Mouse (Mus musculus) left cerebral cortex, postnatal 10 days (tissue): ENCODE results near the gene Hspb2. TPM values are rescaled to one million over a fixed set of nuclear protein-coding genes. Genes with fewer than 3 reads are reported as not detected.
A peak's percentile ranks its signal among the peaks of the same experiment; 100 is the strongest.

Source experiments
- DNase-seq, 2 experiments: peaks; one replicate each; pipeline ENCODE4 v3.0.0; 2021 to 2022; ENCODE audit warnings: low spot score in 2 of 2, mixed read lengths in 1 of 2; ENCODE audit errors: extremely low spot score in 1 of 2
- intact Hi-C: fragments of 180-260 bp; cut with DNase I; formaldehyde crosslinking; loops from one replicate; pipeline ENCODE4 v1.15.1; 2025
- total RNA-seq, 2 experiments: library from RNA; stranded (reverse); gene quantifications; 2 replicates each; pipeline ENCODE4 v1.2.3; 2021

Gene Hspb2
- total RNA-seq, 2 experiments from 2014 or later, result 1.7 to 2.2 TPM

GRCm38 (mm10) chr9:50724147-50724546 lies 28.0 kb downstream of the Hspb2 start:
- intact Hi-C loops, result no loop called here
- DNase-seq, result no peak

- intact Hi-C loops, result no loop called here
- DNase-seq, result peak; percentile 71 to 83
Observed at GRCm38 (mm10) chr9:50723406-50723805, 28.7 kb downstream of the Hspb2 start.

- intact Hi-C loops, result no loop called here
- DNase-seq, result peak in 1 of 2 experiments; percentile 42
Observed at GRCm38 (mm10) chr9:50722451-50722911, 29.7 kb downstream of the Hspb2 start.

- intact Hi-C loops, result no loop called here
Observed at GRCm38 (mm10) chr9:50721061-50721460, 31.1 kb downstream of the Hspb2 start.

GRCm38 (mm10) chr9:50718878-50719277 lies 33.3 kb downstream of the Hspb2 start:
- intact Hi-C loops, result no loop called here

More at GRCm38 (mm10) chr9:50721061-50721460, 31.1 kb downstream of the Hspb2 start:
- peak in 1 of 2 experiments; percentile 83 for DNase-seq

GRCm38 (mm10) chr9:50714188-50714587 lies 38.0 kb downstream of the Hspb2 start:
- intact Hi-C loops, result no loop called here

More at GRCm38 (mm10) chr9:50718878-50719277, 33.3 kb downstream of the Hspb2 start:
- DNase-seq, result no peak

GRCm38 (mm10) chr9:50711337-50711736 lies 40.8 kb downstream of the Hspb2 start:
- intact Hi-C loops, result no loop called here
- DNase-seq, result no peak

More at GRCm38 (mm10) chr9:50714188-50714587, 38.0 kb downstream of the Hspb2 start:
- no peak for DNase-seq

- no peak for DNase-seq
- intact Hi-C loops, result no loop called here
Observed at GRCm38 (mm10) chr9:50709108-50709507, 43.0 kb downstream of the Hspb2 start.

GRCm38 (mm10) chr9:50704907-50705306 lies 47.2 kb downstream of the Hspb2 start:
- intact Hi-C loops, result no loop called here
- DNase-seq, result no peak

Other genes starting within 250 kb of the Hspb2 start
- gene Pts, start 223.6 kb downstream of the Hspb2 start, total RNA-seq, result 10 to 100 TPM; 46.7 to 48.0 TPM
- 10 to 100 TPM; 18.5 to 19.1 TPM for gene Il18, start 197.5 kb downstream of the Hspb2 start, total RNA-seq
- gene Bco2, start 197.2 kb downstream of the Hspb2 start, total RNA-seq, result 1 to 10 TPM; 1.6 to 1.8 TPM
- not detected for gene Tex12, start 191.0 kb downstream of the Hspb2 start, total RNA-seq
- 100 to 1,000 TPM; 145 to 154 TPM for gene Sdhd, start 148.5 kb downstream of the Hspb2 start, total RNA-seq
- 100 to 1,000 TPM; 215 to 230 TPM for gene Timm8b, start 148.4 kb downstream of the Hspb2 start, total RNA-seq
- 1 to 10 TPM; 1.4 to 2.1 TPM for gene Pih1d2, start 135.0 kb downstream of the Hspb2 start, total RNA-seq
- 10 to 100 TPM; 28.9 to 30.3 TPM for gene Nkapd1, start 134.9 kb downstream of the Hspb2 start, total RNA-seq
- gene Dlat, start 92.6 kb downstream of the Hspb2 start, total RNA-seq, result 100 to 1,000 TPM; 121 to 129 TPM
- gene Dixdc1, start 12.8 kb downstream of the Hspb2 start, total RNA-seq, result 10 to 100 TPM; 75.0 to 76.6 TPM
- 1 to 10 TPM; 2.0 to 2.7 TPM for gene 2310030G06Rik, start 5.8 kb downstream of the Hspb2 start, total RNA-seq
- gene Cryab, start 1.0 kb downstream of the Hspb2 start, total RNA-seq, result 10 to 100 TPM; 67.6 to 87.4 TPM
- 1 to 10 TPM; 5.5 to 6.6 TPM for gene Fdxacb1, start 15.9 kb upstream of the Hspb2 start, total RNA-seq
- gene Alg9, start 22.7 kb upstream of the Hspb2 start, total RNA-seq, result 10 to 100 TPM; 36.2 to 38.7 TPM
- gene 1110032A03Rik, start 23.2 kb upstream of the Hspb2 start, total RNA-seq, result 10 to 100 TPM; 27.0 to 28.7 TPM
- gene Ppp2r1b, start 92.9 kb upstream of the Hspb2 start, total RNA-seq, result 10 to 100 TPM; 21.1 to 23.2 TPM